Mouse (Mus musculus): ENCODE results near the gene Sbf2. TPM values are rescaled to one million over a fixed set of nuclear protein-coding genes. Genes with fewer than 3 reads are reported as not detected.

Sbf2 gene
- polyA plus RNA-seq, 1 experiment: 37.0 TPM

GRCm38 (mm10) chr7:110639291-110639915 lies 24.7 kb upstream of the Sbf2 start:
- Histone ChIP-seq H3K4me1 (ENCODE audit: control insufficient read depth, insufficient read depth, low read length) (peaks cover 6% of the 10 kb centered on the region), H3K27ac (ENCODE audit: control insufficient read depth, insufficient read depth, low read depth, low read length) (no peak overlapping the region), H3K36me3 (ENCODE audit: control insufficient read depth, insufficient read depth, low read length) (no peaks in the 10 kb centered on the region), H3K27me3 (ENCODE audit: control insufficient read depth, insufficient read depth, low read length) (no peaks in the 10 kb centered on the region), H3K4me3 (ENCODE audit: control insufficient read depth, low read depth, low read length) (no peak overlapping the region)
- TF ChIP-seq CTCF (IDR thresholded peaks at IDR 0.05; ENCODE audit: control insufficient read depth, insufficient read depth, insufficient replicate concordance, low read depth, low read length): no peak
- no peak for TF ChIP-seq POLR2A (IDR thresholded peaks at IDR 0.05; ENCODE audit: control insufficient read depth, low read depth, low read length)

GRCm38 (mm10) chr7:110638305-110639110 lies 23.8 kb upstream of the Sbf2 start:
- TF ChIP-seq CTCF (IDR thresholded peaks at IDR 0.05; ENCODE audit: control insufficient read depth, insufficient read depth, insufficient replicate concordance, low read depth, low read length) (no peak), POLR2A (IDR thresholded peaks at IDR 0.05; ENCODE audit: control insufficient read depth, low read depth, low read length) (no peak)
- no peak overlapping the region for H3K4me3 ChIP-seq (ENCODE audit: control insufficient read depth, low read depth, low read length)
- no peaks in the 10 kb centered on the region for H3K36me3 ChIP-seq (ENCODE audit: control insufficient read depth, insufficient read depth, low read length)
- no peaks in the 10 kb centered on the region for H3K27me3 ChIP-seq (ENCODE audit: control insufficient read depth, insufficient read depth, low read length)
- peaks cover 6% of the 10 kb centered on the region for H3K4me1 ChIP-seq (ENCODE audit: control insufficient read depth, insufficient read depth, low read length)
- H3K27ac ChIP-seq (ENCODE audit: control insufficient read depth, insufficient read depth, low read depth, low read length): no peak overlapping the region

GRCm38 (mm10) chr7:110636559-110636958 lies 21.8 kb upstream of the Sbf2 start:
- peaks cover 7% of the 10 kb centered on the region for H3K4me1 ChIP-seq (ENCODE audit: control insufficient read depth, insufficient read depth, low read length)
- no peaks in the 10 kb centered on the region for H3K36me3 ChIP-seq (ENCODE audit: control insufficient read depth, insufficient read depth, low read length)
- no peak overlapping the region for H3K4me3 ChIP-seq (ENCODE audit: control insufficient read depth, low read depth, low read length)
- no peak overlapping the region for H3K27ac ChIP-seq (ENCODE audit: control insufficient read depth, insufficient read depth, low read depth, low read length)
- no peak for TF ChIP-seq CTCF (IDR thresholded peaks at IDR 0.05; ENCODE audit: control insufficient read depth, insufficient read depth, insufficient replicate concordance, low read depth, low read length)
- TF ChIP-seq POLR2A (IDR thresholded peaks at IDR 0.05; ENCODE audit: control insufficient read depth, low read depth, low read length): no peak
- no peaks in the 10 kb centered on the region for H3K27me3 ChIP-seq (ENCODE audit: control insufficient read depth, insufficient read depth, low read length)

GRCm38 (mm10) chr7:110635929-110636328 lies 21.2 kb upstream of the Sbf2 start:
- Histone ChIP-seq H3K4me1 (ENCODE audit: control insufficient read depth, insufficient read depth, low read length) (peaks cover 11% of the 10 kb centered on the region), H3K4me3 (ENCODE audit: control insufficient read depth, low read depth, low read length) (no peak overlapping the region), H3K27ac (ENCODE audit: control insufficient read depth, insufficient read depth, low read depth, low read length) (no peak overlapping the region), H3K27me3 (ENCODE audit: control insufficient read depth, insufficient read depth, low read length) (no peaks in the 10 kb centered on the region), H3K36me3 (ENCODE audit: control insufficient read depth, insufficient read depth, low read length) (no peaks in the 10 kb centered on the region)
- TF ChIP-seq CTCF (IDR thresholded peaks at IDR 0.05; ENCODE audit: control insufficient read depth, insufficient read depth, insufficient replicate concordance, low read depth, low read length) (no peak), POLR2A (IDR thresholded peaks at IDR 0.05; ENCODE audit: control insufficient read depth, low read depth, low read length) (no peak)

GRCm38 (mm10) chr7:110631136-110631888 lies 16.6 kb upstream of the Sbf2 start:
- Histone ChIP-seq H3K27ac (ENCODE audit: control insufficient read depth, insufficient read depth, low read depth, low read length) (no peak overlapping the region), H3K4me1 (ENCODE audit: control insufficient read depth, insufficient read depth, low read length) (peaks cover 17% of the 10 kb centered on the region)
- TF ChIP-seq CTCF (IDR thresholded peaks at IDR 0.05; ENCODE audit: control insufficient read depth, insufficient read depth, insufficient replicate concordance, low read depth, low read length): no peak
- no peak for TF ChIP-seq POLR2A (IDR thresholded peaks at IDR 0.05; ENCODE audit: control insufficient read depth, low read depth, low read length)

GRCm38 (mm10) chr7:110629892-110630666 lies 15.4 kb upstream of the Sbf2 start:
- no peak overlapping the region for H3K27ac ChIP-seq (ENCODE audit: control insufficient read depth, insufficient read depth, low read depth, low read length)
- no peaks in the 10 kb centered on the region for H3K36me3 ChIP-seq (ENCODE audit: control insufficient read depth, insufficient read depth, low read length)
- no peaks in the 10 kb centered on the region for H3K27me3 ChIP-seq (ENCODE audit: control insufficient read depth, insufficient read depth, low read length)
- peaks cover 24% of the 10 kb centered on the region for H3K4me1 ChIP-seq (ENCODE audit: control insufficient read depth, insufficient read depth, low read length)
- H3K4me3 ChIP-seq (ENCODE audit: control insufficient read depth, low read depth, low read length): peak overlapping the region; percentile 86
- TF ChIP-seq CTCF (IDR thresholded peaks at IDR 0.05; ENCODE audit: control insufficient read depth, insufficient read depth, insufficient replicate concordance, low read depth, low read length) (peak; percentile 95), POLR2A (IDR thresholded peaks at IDR 0.05; ENCODE audit: control insufficient read depth, low read depth, low read length) (no peak)

More at GRCm38 (mm10) chr7:110631136-110631888, 16.6 kb upstream of the Sbf2 start:
- Histone ChIP-seq H3K36me3 (ENCODE audit: control insufficient read depth, insufficient read depth, low read length) (no peaks in the 10 kb centered on the region), H3K27me3 (ENCODE audit: control insufficient read depth, insufficient read depth, low read length) (no peaks in the 10 kb centered on the region), H3K4me3 (ENCODE audit: control insufficient read depth, low read depth, low read length) (no peak overlapping the region)
